Mouse (Mus musculus) stomach, embryonic 14.5 days (tissue): ENCODE results near the gene Prkcq. TPM values are rescaled to one million over a fixed set of nuclear protein-coding genes. Genes with fewer than 3 reads are reported as not detected.

Source experiments
- ATAC-seq: fragments of 200-750 bp; cut with Nextera tagmentation; 2 replicates; pipeline ENCODE4 v1.8.0; 2017; ENCODE audit warnings: low read depth, moderate TSS enrichment; ENCODE audit not compliant: insufficient number of reproducible peaks, insufficient read depth, low FRiP score
- H3K27ac ChIP-seq: fragments of 300-500 bp; sonication (generic); 2 replicates; pipeline ENCODE4 v1.5.1; 2014; ENCODE audit warnings: mild to moderate bottlenecking, low read length, moderate library complexity, mixed read lengths
- H3K27me3 ChIP-seq: fragments of 300-500 bp; sonication (generic); 2 replicates; pipeline ENCODE4 v1.6.1; 2014; ENCODE audit warnings: low read length, control low read depth, mixed read lengths; ENCODE audit not compliant: control insufficient read depth, insufficient read depth
- H3K36me3 ChIP-seq: fragments of 300-500 bp; sonication (generic); 2 replicates; pipeline ENCODE4 v1.6.1; 2014; ENCODE audit warnings: mild to moderate bottlenecking, control low read depth, low read length, moderate library complexity, mixed read lengths; ENCODE audit not compliant: control insufficient read depth, insufficient read depth
- H3K4me1 ChIP-seq: fragments of 300-500 bp; sonication (generic); 2 replicates; pipeline ENCODE4 v1.6.1; 2014; ENCODE audit warnings: low read length, control low read depth, mixed read lengths; ENCODE audit not compliant: control insufficient read depth, insufficient read depth
- H3K4me2 ChIP-seq: fragments of 300-500 bp; sonication (generic); replicated peaks from 2 replicates; pipeline ENCODE4 v1.6.1; 2014; ENCODE audit warnings: low read depth, low read length, control low read depth
- H3K4me3 ChIP-seq: fragments of 300-500 bp; sonication (generic); 2 replicates; pipeline ENCODE4 v1.5.1; 2014; ENCODE audit warnings: low read depth, low read length, control low read depth
- H3K9ac ChIP-seq: fragments of 300-500 bp; sonication (generic); replicated peaks from 2 replicates; pipeline ENCODE4 v1.6.1; 2014; ENCODE audit warnings: low read depth, mild to moderate bottlenecking, control low read depth, low read length, moderate library complexity, mixed read lengths
- H3K9me3 ChIP-seq: fragments of 300-500 bp; sonication (generic); 2 replicates; pipeline ENCODE4 v1.6.1; 2016; ENCODE audit warnings: low read depth, low read length, control low read depth; ENCODE audit not compliant: control insufficient read depth
- WGBS: fragments of 180-500 bp; shearing (Covaris S2); extraction: QIAGEN DNeasy Blood & Tissue Kit; methylation state at CpG from one replicate; pipeline ENCODE4 v1.1.7; 2014; 5-methylcytosine and 5-hydroxymethylcytosine counted together
- polyA plus RNA-seq: library from polyadenylated mRNA; unstranded; fragments of >200 nt; fragmentation: Nextera tagmentation; extraction: Ambion mirVana; gene quantifications from 2 replicates; pipeline ENCODE4 v1.2.1, GENCODE M21; 2014

The Prkcq gene
- polyA plus RNA-seq, 1 experiment from 2014 or later: 2.7 TPM

DNA sequence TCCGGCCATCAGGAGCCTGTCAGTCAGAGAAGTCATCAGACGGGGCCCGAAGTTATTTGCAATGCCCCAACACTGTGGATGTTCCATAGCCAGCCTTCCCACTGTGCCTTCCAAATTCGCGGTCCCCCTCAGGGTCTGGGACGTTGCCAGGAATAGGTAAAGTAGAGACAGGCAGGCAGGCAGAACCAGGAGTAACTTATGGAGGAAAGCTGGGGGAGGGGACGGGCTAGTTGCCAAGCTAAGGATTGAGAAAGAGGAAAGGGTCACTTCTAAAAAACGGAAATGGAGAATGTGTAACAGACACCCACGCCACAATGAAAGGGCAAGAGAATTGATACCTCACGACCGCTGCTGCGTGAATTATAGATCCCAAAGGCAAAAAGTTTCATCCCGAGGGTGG, 121.2 kb downstream of the Prkcq start:
- Histone ChIP-seq H3K27me3 (no peaks in the 10 kb centered on the region), H3K4me3 (no peak overlapping the region), H3K4me1 (0 out of 2 replicates have a peak, but pooled peaks cover 5% of the 10 kb centered on the region), H3K9me3 (no peaks in the 10 kb centered on the region), H3K4me2 (no peak overlapping the region), H3K36me3 (no peaks in the 10 kb centered on the region), H3K9ac (no peak overlapping the region), H3K27ac (no peak overlapping the region)
- 85% methylated on average over 13 of the region's 13 CpGs for WGBS
- no peak for ATAC-seq

GRCm38 (mm10) chr2:11294643-11295191, 122.8 kb downstream of the Prkcq start:
- Histone ChIP-seq H3K27me3 (no peaks in the 10 kb centered on the region), H3K9ac (no peak overlapping the region), H3K36me3 (no peaks in the 10 kb centered on the region), H3K4me1 (0 out of 2 replicates have a peak, but pooled peaks cover 5% of the 10 kb centered on the region), H3K27ac (peak overlapping the region; percentile 23; the same call in 1 of the 2 replicates), H3K4me2 (no peak overlapping the region), H3K4me3 (no peak overlapping the region), H3K9me3 (no peaks in the 10 kb centered on the region)
- WGBS: 30% methylated on average over 5 of the region's 5 CpGs
- 0 out of 2 replicates have a peak, but pooled peaks have one; percentile 57 for ATAC-seq

- H3K36me3 ChIP-seq: no peaks in the 10 kb centered on the region
- WGBS: 82% methylated on average over 7 of the region's 7 CpGs
- 0 out of 2 replicates have a peak, but pooled peaks cover 5% of the 10 kb centered on the region for H3K4me1 ChIP-seq
- no peak overlapping the region for H3K27ac ChIP-seq
- no peak for ATAC-seq
- H3K4me3 ChIP-seq: no peak overlapping the region
- H3K9ac ChIP-seq: no peak overlapping the region
- no peaks in the 10 kb centered on the region for H3K9me3 ChIP-seq
- H3K4me2 ChIP-seq: no peak overlapping the region
- H3K27me3 ChIP-seq: no peaks in the 10 kb centered on the region
Measured at GRCm38 (mm10) chr2:11298811-11299210, 126.9 kb downstream of the Prkcq start.

- no peaks in the 10 kb centered on the region for H3K9me3 ChIP-seq
- no peak overlapping the region for H3K4me2 ChIP-seq
- WGBS: 50% methylated on average over 1 of the region's 1 CpGs
- 0 out of 2 replicates have a peak, but pooled peaks cover 5% of the 10 kb centered on the region for H3K4me1 ChIP-seq
- H3K4me3 ChIP-seq: no peak overlapping the region
- H3K9ac ChIP-seq: no peak overlapping the region
- no peaks in the 10 kb centered on the region for H3K36me3 ChIP-seq
- no peaks in the 10 kb centered on the region for H3K27me3 ChIP-seq
- ATAC-seq: no peak
- H3K27ac ChIP-seq: no peak overlapping the region
Measured at GRCm38 (mm10) chr2:11299366-11299765, 127.5 kb downstream of the Prkcq start.

GRCm38 (mm10) chr2:11300362-11300761, 128.5 kb downstream of the Prkcq start:
- 82% methylated on average over 6 of the region's 6 CpGs for WGBS
- Histone ChIP-seq H3K27ac (no peak overlapping the region), H3K4me2 (no peak overlapping the region), H3K4me3 (no peak overlapping the region), H3K9me3 (no peaks in the 10 kb centered on the region), H3K9ac (no peak overlapping the region), H3K36me3 (no peaks in the 10 kb centered on the region), H3K4me1 (0 out of 2 replicates have a peak, but pooled peaks cover under 1% of the 10 kb centered on the region), H3K27me3 (no peaks in the 10 kb centered on the region)
- ATAC-seq: no peak

- no peaks in the 10 kb centered on the region for H3K36me3 ChIP-seq
- no peak for ATAC-seq
- H3K27me3 ChIP-seq: no peaks in the 10 kb centered on the region
- H3K27ac ChIP-seq: no peak overlapping the region
- no peaks in the 10 kb centered on the region for H3K4me1 ChIP-seq
- no peak overlapping the region for H3K4me2 ChIP-seq
- H3K4me3 ChIP-seq: no peak overlapping the region
- WGBS: 31% methylated on average over 10 of the region's 10 CpGs
- no peaks in the 10 kb centered on the region for H3K9me3 ChIP-seq
- no peak overlapping the region for H3K9ac ChIP-seq
Measured at GRCm38 (mm10) chr2:11320241-11320640, 148.3 kb downstream of the Prkcq start.

DNA sequence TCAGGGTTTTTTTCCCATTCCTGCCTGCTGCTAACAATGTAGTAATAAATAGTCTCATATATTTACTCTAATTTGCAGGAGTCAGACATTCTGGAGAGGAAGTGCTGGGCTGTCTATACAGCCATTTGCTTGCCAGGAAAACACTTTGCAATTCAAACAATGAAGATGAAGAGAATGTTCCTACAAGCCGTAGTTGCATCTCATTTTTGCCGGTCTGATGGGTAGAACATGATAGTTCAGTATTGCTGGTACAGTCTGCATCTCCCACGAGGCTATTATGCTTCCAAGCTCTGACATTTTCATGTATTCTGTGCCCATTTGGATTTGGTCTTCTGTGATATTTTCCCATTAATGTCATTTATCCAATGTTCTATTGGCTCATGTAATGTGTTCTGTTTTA, 150.5 kb downstream of the Prkcq start:
- Histone ChIP-seq H3K27ac (no peak overlapping the region), H3K9ac (no peak overlapping the region), H3K4me1 (no peaks in the 10 kb centered on the region), H3K9me3 (no peaks in the 10 kb centered on the region), H3K4me2 (no peak overlapping the region), H3K36me3 (no peaks in the 10 kb centered on the region), H3K4me3 (no peak overlapping the region), H3K27me3 (no peaks in the 10 kb centered on the region)
- WGBS: 72% methylated on average over 3 of the region's 3 CpGs
- ATAC-seq: no peak

DNA sequence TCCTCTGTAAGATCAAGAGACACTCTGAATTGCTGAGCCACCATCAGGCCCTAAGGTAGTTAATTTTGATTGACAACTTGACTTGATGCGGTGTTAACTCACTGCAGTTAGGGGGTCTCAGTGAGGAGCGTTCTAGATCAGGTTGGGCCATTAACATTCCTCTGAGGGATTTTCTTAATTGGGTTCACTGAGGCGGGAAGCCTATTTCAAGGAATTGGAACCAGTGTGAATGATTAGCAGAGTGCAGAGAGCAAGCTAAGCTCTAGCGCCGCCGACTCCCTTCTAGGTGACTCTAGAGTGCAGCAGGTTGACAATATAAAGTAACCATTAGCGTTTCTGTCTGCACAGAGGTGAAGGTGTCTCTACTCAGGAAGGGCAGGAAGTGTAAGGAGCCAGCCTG, 155.4 kb downstream of the Prkcq start:
- Histone ChIP-seq H3K36me3 (no peaks in the 10 kb centered on the region), H3K9me3 (no peaks in the 10 kb centered on the region), H3K4me2 (no peak overlapping the region), H3K9ac (no peak overlapping the region), H3K27ac (no peak overlapping the region), H3K4me3 (no peak overlapping the region), H3K4me1 (no peaks in the 10 kb centered on the region), H3K27me3 (no peaks in the 10 kb centered on the region)
- ATAC-seq: no peak
- WGBS: 53% methylated on average over 7 of the region's 7 CpGs
